Mouse (Mus musculus) heart, adult 9 months (tissue): Measurements from ENCODE around the gene Srgap3.
A peak's percentile ranks its signal among the peaks of the same experiment; 100 is the strongest.
"Not testable (repeated sequence)": the region's sequence is repeated elsewhere in the genome, so short reads cannot be mapped to it uniquely, and the experiment has no call there.

Experiments used
- DNase-seq, 2 experiments: peaks; one replicate each; pipeline ENCODE4 v3.0.0; 2022; ENCODE audit warnings: low spot score in 2 of 2

Gene Srgap3

GRCm38 (mm10) chr6:112742297-112742696 is 204.8 kb downstream of the Srgap3 start:
- no peak for DNase-seq

- no peak for DNase-seq
Observed at GRCm38 (mm10) chr6:112741766-112742165, 205.3 kb downstream of the Srgap3 start.

- no peak for DNase-seq
Observed at GRCm38 (mm10) chr6:112739635-112740034, 207.4 kb downstream of the Srgap3 start.

- peak; percentile 7 to 29 for DNase-seq
Observed at GRCm38 (mm10) chr6:112738924-112739323, 208.1 kb downstream of the Srgap3 start.

GRCm38 (mm10) chr6:112736471-112736870 is 210.6 kb downstream of the Srgap3 start:
- DNase-seq, result no peak

- DNase-seq, result no peak
Observed at GRCm38 (mm10) chr6:112735054-112735453, 212.0 kb downstream of the Srgap3 start.

GRCm38 (mm10) chr6:112733942-112734341 is 213.1 kb downstream of the Srgap3 start:
- no peak for DNase-seq

- DNase-seq, result no peak
Observed at GRCm38 (mm10) chr6:112732434-112732833, 214.6 kb downstream of the Srgap3 start.

- DNase-seq, result no peak
Observed at GRCm38 (mm10) chr6:112731386-112731785, 215.7 kb downstream of the Srgap3 start.

GRCm38 (mm10) chr6:112728760-112729422 is 218.2 kb downstream of the Srgap3 start:
- peak; percentile 39 to 44 for DNase-seq

- DNase-seq, result no peak
Observed at GRCm38 (mm10) chr6:112725468-112725867, 221.6 kb downstream of the Srgap3 start.

- DNase-seq, result no peak
Observed at GRCm38 (mm10) chr6:112720409-112721080, 226.5 kb downstream of the Srgap3 start.

GRCm38 (mm10) chr6:112719983-112720382 is 227.1 kb downstream of the Srgap3 start:
- no peak for DNase-seq

- no peak for DNase-seq
Observed at GRCm38 (mm10) chr6:112717168-112717567, 229.9 kb downstream of the Srgap3 start.

- DNase-seq, result no peak
Observed at GRCm38 (mm10) chr6:112713951-112714350, 233.1 kb downstream of the Srgap3 start.

GRCm38 (mm10) chr6:112702296-112702695 is 244.8 kb downstream of the Srgap3 start:
- not testable (repeated sequence) for DNase-seq

- peak in 1 of 2 experiments; percentile 35 for DNase-seq
Observed at GRCm38 (mm10) chr6:112700392-112700791, 246.7 kb downstream of the Srgap3 start.

GRCm38 (mm10) chr6:112699115-112699514 is 248.0 kb downstream of the Srgap3 start:
- DNase-seq, result no peak

GRCm38 (mm10) chr6:112696056-112696950 is 250.8 kb downstream of the Srgap3 start, which contains the start of gene Rad18:
Gene Rad18 (minus strand): TSS chr6:112696686.
- peak; percentile 68 to 82 for DNase-seq

- no peak for DNase-seq
Observed at GRCm38 (mm10) chr6:112694492-112694891, 252.6 kb downstream of the Srgap3 start.

GRCm38 (mm10) chr6:112691523-112691922 is 255.5 kb downstream of the Srgap3 start:
- DNase-seq, result no peak

GRCm38 (mm10) chr6:112688033-112688432 is 259.0 kb downstream of the Srgap3 start:
- DNase-seq, result no peak
